Mouse (Mus musculus) erythroblast, embryonic 14.5 days (primary cell): ENCODE measurements at regions not wholly inside any gene's neighbourhood (a gene's known extent, or its start where the extent isn't known, plus 50 kb on each side); places are given as distances from the start of the nearest gene placed in this dataset.

Experiments used
- H3K27me3 ChIP-seq: 2 replicates; pipeline ENCODE4 v1.6.1; 2012; ENCODE audit warnings: inconsistent platforms; ENCODE audit not compliant: control insufficient read depth
- H3K36me3 ChIP-seq: 2 replicates; pipeline ENCODE4 v1.6.1; 2012; ENCODE audit warnings: mild to moderate bottlenecking, inconsistent platforms; ENCODE audit not compliant: control insufficient read depth
- H3K4me1 ChIP-seq: 2 replicates; pipeline ENCODE4 v1.6.1; 2012; ENCODE audit warnings: inconsistent platforms; ENCODE audit not compliant: control insufficient read depth
- H3K4me3 ChIP-seq: replicated peaks from 2 replicates; pipeline ENCODE3; 2012; ENCODE audit warnings: moderate library complexity, mild to moderate bottlenecking, inconsistent platforms
- H3K9me3 ChIP-seq: 2 replicates; pipeline ENCODE4 v1.6.1; 2012; ENCODE audit warnings: low read length, inconsistent platforms, mixed read lengths; ENCODE audit not compliant: control insufficient read depth
- GATA1 ChIP-seq: IDR thresholded peaks from 2 replicates; pipeline ENCODE4 v1.6.1; 2012; ENCODE audit warnings: low read length, inconsistent platforms, mixed read lengths
- TAL1 ChIP-seq: IDR thresholded peaks from 3 replicates; pipeline ENCODE4 v1.6.1; 2012; ENCODE audit warnings: low read length, inconsistent platforms, mixed read lengths

- no peaks in the 10 kb centered on the region for H3K27me3 ChIP-seq
- no peaks in the 10 kb centered on the region for H3K9me3 ChIP-seq
- H3K36me3 ChIP-seq, result no peaks in the 10 kb centered on the region
- TF ChIP-seq TAL1 (no peak), GATA1 (no peak)
- H3K4me3 ChIP-seq, result no peak overlapping the region
- H3K4me1 ChIP-seq, result no peaks in the 10 kb centered on the region
Measured at GRCm38 (mm10) chr19:56222496-56222895, 64.4 kb upstream of the Habp2 start.

DNA sequence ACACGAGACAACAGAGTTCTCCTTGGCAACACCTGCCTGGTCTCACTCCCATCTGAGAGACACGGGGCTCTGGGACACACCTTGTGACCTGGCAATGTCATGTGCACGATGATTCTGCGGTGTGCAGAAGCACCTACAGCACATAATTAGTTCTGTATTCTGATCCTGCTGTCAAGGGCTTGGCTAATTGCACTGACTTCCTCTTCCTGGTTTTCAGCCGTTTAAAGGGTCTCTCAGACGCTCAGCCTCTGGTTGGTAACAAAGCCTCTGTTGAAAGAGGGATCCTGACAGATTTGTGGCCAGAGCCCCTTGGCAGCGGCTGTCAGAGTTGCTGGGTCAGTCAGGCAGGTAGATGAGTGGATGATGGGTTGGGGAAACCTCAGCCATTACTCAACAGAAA is 61.9 kb upstream of the Habp2 start:
- Histone ChIP-seq H3K27me3 (no peaks in the 10 kb centered on the region), H3K4me3 (no peak overlapping the region), H3K4me1 (no peaks in the 10 kb centered on the region), H3K9me3 (no peaks in the 10 kb centered on the region), H3K36me3 (no peaks in the 10 kb centered on the region)
- no peak for TF ChIP-seq TAL1
- TF ChIP-seq GATA1, result no peak

DNA sequence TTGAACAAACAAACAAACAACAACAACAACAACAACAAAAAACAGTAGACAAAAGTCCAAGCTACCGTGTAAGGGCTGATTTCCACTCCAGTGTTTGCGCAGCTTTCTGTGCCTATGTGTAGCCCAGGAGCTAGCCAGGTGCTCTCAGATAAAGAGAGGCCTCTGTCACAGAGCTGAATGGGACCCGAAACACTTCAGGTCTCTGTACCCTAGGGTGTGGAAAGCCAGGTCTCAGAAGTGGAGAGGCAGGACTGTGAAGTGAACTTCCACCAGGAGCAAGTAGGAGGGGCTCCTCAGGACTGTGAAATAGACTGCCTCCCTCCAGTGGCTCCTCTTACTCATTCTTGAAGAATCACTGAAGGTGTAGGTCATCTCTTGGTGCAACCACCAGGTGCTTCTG is 61.4 kb upstream of the Habp2 start:
- H3K36me3 ChIP-seq, result no peaks in the 10 kb centered on the region
- no peaks in the 10 kb centered on the region for H3K27me3 ChIP-seq
- H3K4me3 ChIP-seq, result no peak overlapping the region
- no peaks in the 10 kb centered on the region for H3K9me3 ChIP-seq
- no peak for TF ChIP-seq GATA1
- no peak for TF ChIP-seq TAL1
- H3K4me1 ChIP-seq, result no peaks in the 10 kb centered on the region

- Histone ChIP-seq H3K4me1 (no peaks in the 10 kb centered on the region), H3K4me3 (no peak overlapping the region)
- TF ChIP-seq TAL1 (no peak), GATA1 (no peak)
Measured at GRCm38 (mm10) chr19:56228586-56228985, 58.4 kb upstream of the Habp2 start.

DNA sequence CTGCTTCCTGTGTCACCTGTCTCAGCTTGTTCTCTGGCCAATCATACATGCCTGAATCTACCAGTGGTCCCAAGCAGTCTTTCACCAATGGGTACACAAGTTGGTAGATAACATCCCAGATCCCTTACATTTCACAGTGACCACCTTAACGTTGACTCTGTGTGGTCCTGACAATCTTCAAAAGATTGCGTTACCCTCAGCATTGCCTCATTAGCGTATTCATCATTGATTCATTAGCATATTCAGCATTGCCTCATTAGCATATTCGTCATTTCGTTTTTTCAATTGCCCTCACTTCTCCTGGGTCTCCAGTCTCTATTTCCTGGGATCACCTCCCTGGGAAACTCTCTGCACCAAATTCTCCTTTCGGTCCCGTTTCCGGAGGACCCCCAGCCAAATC is 55.5 kb upstream of the Habp2 start:
- no peak for TF ChIP-seq GATA1
- no peak for TF ChIP-seq TAL1
- H3K9me3 ChIP-seq, result peaks cover 11% of the 10 kb centered on the region
- H3K27me3 ChIP-seq, result no peaks in the 10 kb centered on the region
- no peak overlapping the region for H3K4me3 ChIP-seq
- H3K4me1 ChIP-seq, result no peaks in the 10 kb centered on the region
- H3K36me3 ChIP-seq, result no peaks in the 10 kb centered on the region

More at GRCm38 (mm10) chr19:56228586-56228985, 58.4 kb upstream of the Habp2 start:
- Histone ChIP-seq H3K36me3 (no peaks in the 10 kb centered on the region), H3K9me3 (peaks cover 8% of the 10 kb centered on the region), H3K27me3 (no peaks in the 10 kb centered on the region)

DNA sequence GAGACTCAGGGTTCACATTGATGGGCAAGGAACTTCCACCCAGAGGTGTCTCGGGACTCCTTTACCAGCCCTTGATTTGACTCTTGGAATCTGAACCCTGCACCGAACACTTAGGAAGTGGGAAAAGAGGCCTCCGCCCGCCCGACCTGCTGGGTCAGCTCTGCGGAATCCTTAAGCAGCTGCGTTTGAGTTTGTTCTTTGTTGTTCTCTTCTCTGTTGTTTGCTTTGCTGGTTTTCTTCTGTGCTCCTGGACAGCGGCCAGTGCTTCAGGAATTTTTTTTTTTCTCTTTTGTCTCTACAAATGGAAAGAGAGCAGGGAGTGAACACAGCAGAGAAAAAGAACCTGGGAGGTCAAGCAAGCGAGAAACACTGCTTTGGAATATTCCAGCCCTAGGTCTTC is 55.1 kb upstream of the Habp2 start:
- H3K9me3 ChIP-seq, result peaks cover 11% of the 10 kb centered on the region
- H3K36me3 ChIP-seq, result no peaks in the 10 kb centered on the region
- H3K4me1 ChIP-seq, result no peaks in the 10 kb centered on the region
- no peak overlapping the region for H3K4me3 ChIP-seq
- H3K27me3 ChIP-seq, result no peaks in the 10 kb centered on the region
- TF ChIP-seq TAL1 (no peak), GATA1 (no peak)

GRCm38 (mm10) chr19:56232269-56232668 is 54.7 kb upstream of the Habp2 start:
- H3K36me3 ChIP-seq, result no peaks in the 10 kb centered on the region
- no peaks in the 10 kb centered on the region for H3K27me3 ChIP-seq
- H3K4me3 ChIP-seq, result no peak overlapping the region
- TF ChIP-seq TAL1, result no peak
- TF ChIP-seq GATA1, result no peak
- no peaks in the 10 kb centered on the region for H3K4me1 ChIP-seq
- H3K9me3 ChIP-seq, result peaks cover 11% of the 10 kb centered on the region

GRCm38 (mm10) chr19:56232950-56233349 is 54.0 kb upstream of the Habp2 start:
- H3K36me3 ChIP-seq, result no peaks in the 10 kb centered on the region
- no peak overlapping the region for H3K4me3 ChIP-seq
- H3K4me1 ChIP-seq, result no peaks in the 10 kb centered on the region
- peaks cover 11% of the 10 kb centered on the region for H3K9me3 ChIP-seq
- H3K27me3 ChIP-seq, result no peaks in the 10 kb centered on the region
- TF ChIP-seq TAL1, result no peak
- TF ChIP-seq GATA1, result no peak

DNA sequence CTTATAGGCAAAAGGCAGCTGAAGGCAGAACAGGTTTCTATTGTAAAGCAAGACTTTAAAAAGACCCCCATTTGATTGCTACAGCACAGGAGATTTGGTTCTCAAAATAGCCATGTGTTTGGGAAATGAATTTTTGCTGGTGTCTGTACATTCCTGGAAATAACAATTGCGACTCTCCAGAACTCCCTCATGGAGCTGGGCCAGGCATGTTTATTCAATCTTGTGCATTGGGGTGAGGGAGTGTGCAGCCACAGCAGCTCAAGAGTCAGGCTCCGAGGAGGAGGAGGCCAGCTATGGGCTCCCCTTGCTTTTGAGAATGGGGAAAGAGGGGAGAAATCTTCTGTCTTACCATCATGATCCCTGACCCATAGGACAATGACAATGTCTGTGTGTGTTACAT is 51.9 kb upstream of the Habp2 start:
- Histone ChIP-seq H3K36me3 (no peaks in the 10 kb centered on the region), H3K27me3 (no peaks in the 10 kb centered on the region), H3K4me3 (no peak overlapping the region), H3K9me3 (peaks cover 11% of the 10 kb centered on the region), H3K4me1 (no peaks in the 10 kb centered on the region)
- no peak for TF ChIP-seq GATA1
- no peak for TF ChIP-seq TAL1
